Mouse (Mus musculus) lung, embryonic 14.5 days (tissue): ENCODE data around the gene Tnfrsf19. TPM values are rescaled to one million over a fixed set of nuclear protein-coding genes. Genes with fewer than 3 reads are reported as not detected.
A peak's percentile ranks its signal among the peaks of the same experiment; 100 is the strongest.

ENCODE experiments used
- ATAC-seq: fragments of 200-750 bp; cut with Nextera tagmentation; 2 replicates; pipeline ENCODE4 v1.8.0; 2017; ENCODE audit warnings: mild to moderate bottlenecking, moderate TSS enrichment, moderate library complexity; ENCODE audit not compliant: insufficient read depth
- DNase-seq: peaks from one replicate; pipeline ENCODE4 v3.0.0-alpha.2; 2015
- H3K27ac ChIP-seq: fragments of 300-500 bp; sonication (generic); 2 replicates; pipeline ENCODE4 v1.5.1; 2014; ENCODE audit warnings: low read depth, mild to moderate bottlenecking, moderate library complexity
- H3K27me3 ChIP-seq: fragments of 300-500 bp; sonication (generic); 2 replicates; pipeline ENCODE4 v1.6.1; 2014; ENCODE audit warnings: low read length, control low read depth; ENCODE audit not compliant: insufficient read depth
- H3K36me3 ChIP-seq: fragments of 300-500 bp; sonication (generic); 2 replicates; pipeline ENCODE4 v1.6.1; 2014; ENCODE audit warnings: control low read depth; ENCODE audit not compliant: insufficient read depth
- H3K4me1 ChIP-seq: fragments of 300-500 bp; sonication (generic); 2 replicates; pipeline ENCODE4 v1.6.1; 2014; ENCODE audit warnings: antibody characterized with exemption, control low read depth; ENCODE audit not compliant: insufficient read depth
- H3K4me2 ChIP-seq: fragments of 300-500 bp; sonication (generic); 2 replicates; pipeline ENCODE4 v1.6.1; 2014; ENCODE audit warnings: mild to moderate bottlenecking
- H3K4me3 ChIP-seq: fragments of 300-500 bp; sonication (generic); 2 replicates; pipeline ENCODE4 v1.5.1; 2014; ENCODE audit warnings: low read depth, low read length
- H3K9ac ChIP-seq: fragments of 300-500 bp; sonication (generic); 2 replicates; pipeline ENCODE4 v1.6.1; 2014
- H3K9me3 ChIP-seq: fragments of 300-500 bp; sonication (generic); 2 replicates; pipeline ENCODE4 v1.6.1; 2016; ENCODE audit warnings: low read depth, low read length, control low read depth
- CTCF ChIP-seq: IDR thresholded peaks from 2 replicates; pipeline ENCODE4 v1.5.1; 2016; ENCODE audit warnings: antibody characterized with exemption, low read depth
- WGBS: fragments of 180-500 bp; shearing (Covaris S2); extraction: QIAGEN DNeasy Blood & Tissue Kit; methylation state at CpG from one replicate; pipeline ENCODE4 v1.1.7; 2014; 5-methylcytosine and 5-hydroxymethylcytosine counted together
- polyA plus RNA-seq: library from polyadenylated mRNA; unstranded; fragments of >200 nt; fragmentation: Nextera tagmentation; extraction: Ambion mirVana; gene quantifications from 2 replicates; pipeline ENCODE4 v1.2.1, GENCODE M21; 2014

The Tnfrsf19 gene
- polyA plus RNA-seq, 1 experiment from 2014 or later = 159 TPM

DNA sequence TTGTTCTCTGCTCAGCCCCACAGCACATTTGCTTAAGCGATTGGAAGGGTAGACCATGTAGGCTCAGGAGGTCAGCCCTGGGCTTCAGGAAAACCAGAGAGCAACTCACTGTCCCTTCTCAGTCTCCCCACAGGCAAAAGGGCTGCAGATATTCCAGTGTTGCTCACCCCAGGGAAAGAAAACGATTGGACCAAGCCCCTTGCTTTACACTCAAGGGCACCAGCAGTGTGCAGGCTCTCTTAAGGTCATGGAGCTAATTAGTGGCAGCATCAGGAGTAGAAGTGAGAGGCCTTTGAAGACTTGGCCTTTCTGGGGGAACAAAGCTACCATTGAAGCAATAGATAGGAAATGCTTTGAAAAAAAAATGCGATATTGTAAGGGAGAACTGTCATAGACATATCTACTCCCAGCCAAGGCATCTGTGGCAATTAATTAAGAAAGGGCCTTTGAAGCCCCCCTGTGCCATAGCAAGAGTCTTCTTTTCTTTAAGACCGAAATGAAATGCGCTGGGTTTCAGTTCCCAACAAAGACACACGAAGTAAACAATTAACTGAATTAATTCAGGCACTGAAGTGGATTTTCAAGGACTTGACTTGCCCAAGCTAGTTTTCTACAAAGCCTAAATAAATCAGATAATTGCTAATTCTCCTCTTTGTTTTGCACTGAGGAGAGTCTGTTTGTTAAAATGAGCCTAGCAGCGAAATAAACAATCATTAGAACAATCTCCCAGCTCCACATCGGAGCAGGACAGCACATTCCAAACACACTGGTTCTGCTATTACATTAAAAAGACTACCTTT, 2.6 kb downstream of the Tnfrsf19 start:
- Histone ChIP-seq H3K27ac (peak overlapping the region; percentile 97), H3K27me3 (no peaks in the 10 kb centered on the region), H3K9me3 (no peaks in the 10 kb centered on the region), H3K4me2 (peak overlapping the region; percentile 75), H3K36me3 (no peaks in the 10 kb centered on the region), H3K9ac (peak overlapping the region; percentile 76), H3K4me3 (peak overlapping the region; percentile 46), H3K4me1 (peaks cover 22% of the 10 kb centered on the region)
- WGBS = 11% methylated on average over 8 of the region's 8 CpGs
- TF ChIP-seq CTCF = no peak
- peak; percentile 53 for DNase-seq
- no peak for ATAC-seq

DNA sequence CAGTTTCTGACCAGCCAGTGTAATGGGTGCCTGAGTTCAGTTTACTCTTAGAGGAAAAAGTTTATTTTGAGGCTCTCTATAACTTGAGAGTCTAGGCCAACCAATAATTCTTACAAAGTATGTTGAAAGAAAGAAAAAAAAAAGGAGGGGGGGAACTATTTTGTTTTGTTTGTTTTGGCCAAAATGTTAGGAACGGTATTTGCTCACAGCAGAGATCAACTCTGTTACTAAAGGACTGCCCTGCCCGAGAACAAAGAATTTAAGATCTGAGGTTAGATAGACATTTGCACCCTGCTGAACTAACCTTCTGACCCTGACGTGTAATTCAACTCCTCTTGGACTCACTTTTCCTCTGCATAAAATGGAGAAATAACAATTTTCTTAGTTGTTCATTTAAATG, 4.0 kb downstream of the Tnfrsf19 start:
- 40% methylated on average over 3 of the region's 3 CpGs for WGBS
- no peak for TF ChIP-seq CTCF
- no peaks in the 10 kb centered on the region for H3K9me3 ChIP-seq
- DNase-seq (peak; percentile 21), ATAC-seq (no peak)
- peaks cover 18% of the 10 kb centered on the region for H3K4me1 ChIP-seq
- no peak overlapping the region for H3K9ac ChIP-seq
- H3K27me3 ChIP-seq = no peaks in the 10 kb centered on the region
- H3K27ac ChIP-seq = no peak overlapping the region
- H3K36me3 ChIP-seq = no peaks in the 10 kb centered on the region
- peak overlapping the region; percentile 6 for H3K4me2 ChIP-seq
- no peak overlapping the region for H3K4me3 ChIP-seq

DNA sequence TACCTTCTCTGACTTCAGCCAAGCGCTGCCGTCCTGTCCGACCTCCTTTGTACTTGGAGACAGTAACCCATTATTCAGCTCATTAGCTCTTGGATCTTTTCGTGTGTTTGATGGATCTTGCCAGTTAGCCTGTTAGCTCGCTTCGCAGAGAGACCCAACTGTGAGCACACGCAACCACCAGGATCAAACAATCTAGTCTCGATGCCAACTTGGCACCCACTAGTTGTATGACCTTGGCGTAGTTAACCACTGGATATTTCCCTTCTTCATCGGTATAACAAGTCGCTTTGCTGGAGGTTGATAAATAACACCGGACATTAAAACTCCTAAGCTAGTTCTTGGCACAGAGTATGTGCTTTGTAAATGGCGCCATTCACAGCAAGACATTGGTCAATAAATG, 6.1 kb downstream of the Tnfrsf19 start:
- 71% methylated on average over 13 of the region's 13 CpGs for WGBS

DNA sequence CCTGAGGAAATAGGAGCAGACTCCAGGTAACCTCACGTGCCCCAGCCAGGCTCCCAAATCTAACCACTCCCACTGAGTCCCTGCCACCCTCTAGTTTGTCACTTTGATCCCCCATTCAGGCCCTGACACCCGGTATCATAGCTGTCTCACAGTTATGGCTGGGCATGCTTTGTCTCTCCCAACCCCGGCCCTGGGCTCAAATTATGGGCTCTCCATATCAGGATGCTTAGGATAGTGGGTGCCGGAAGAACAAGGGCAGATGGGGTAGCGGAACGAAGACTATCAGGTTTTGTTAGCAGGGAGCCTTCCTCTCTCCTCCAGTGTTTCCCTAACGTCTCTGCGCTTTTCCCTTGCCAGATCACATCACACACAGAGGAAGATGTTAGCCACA, 8.2 kb downstream of the Tnfrsf19 start:
- peak; percentile 49 for ATAC-seq
- H3K27ac ChIP-seq = peak overlapping the region; percentile 42; the same call in 1 of the 2 replicates

More for the DNA sequence above, 6.1 kb downstream of the Tnfrsf19 start:
- ATAC-seq (no peak), DNase-seq (no peak)
- Histone ChIP-seq H3K4me2 (peak overlapping the region; percentile 18), H3K9me3 (no peaks in the 10 kb centered on the region), H3K9ac (no peak overlapping the region), H3K27ac (no peak overlapping the region; the same call in 1 of the 2 replicates), H3K27me3 (no peaks in the 10 kb centered on the region), H3K4me3 (no peak overlapping the region), H3K36me3 (no peaks in the 10 kb centered on the region), H3K4me1 (peaks cover 14% of the 10 kb centered on the region)
- TF ChIP-seq CTCF = no peak

DNA sequence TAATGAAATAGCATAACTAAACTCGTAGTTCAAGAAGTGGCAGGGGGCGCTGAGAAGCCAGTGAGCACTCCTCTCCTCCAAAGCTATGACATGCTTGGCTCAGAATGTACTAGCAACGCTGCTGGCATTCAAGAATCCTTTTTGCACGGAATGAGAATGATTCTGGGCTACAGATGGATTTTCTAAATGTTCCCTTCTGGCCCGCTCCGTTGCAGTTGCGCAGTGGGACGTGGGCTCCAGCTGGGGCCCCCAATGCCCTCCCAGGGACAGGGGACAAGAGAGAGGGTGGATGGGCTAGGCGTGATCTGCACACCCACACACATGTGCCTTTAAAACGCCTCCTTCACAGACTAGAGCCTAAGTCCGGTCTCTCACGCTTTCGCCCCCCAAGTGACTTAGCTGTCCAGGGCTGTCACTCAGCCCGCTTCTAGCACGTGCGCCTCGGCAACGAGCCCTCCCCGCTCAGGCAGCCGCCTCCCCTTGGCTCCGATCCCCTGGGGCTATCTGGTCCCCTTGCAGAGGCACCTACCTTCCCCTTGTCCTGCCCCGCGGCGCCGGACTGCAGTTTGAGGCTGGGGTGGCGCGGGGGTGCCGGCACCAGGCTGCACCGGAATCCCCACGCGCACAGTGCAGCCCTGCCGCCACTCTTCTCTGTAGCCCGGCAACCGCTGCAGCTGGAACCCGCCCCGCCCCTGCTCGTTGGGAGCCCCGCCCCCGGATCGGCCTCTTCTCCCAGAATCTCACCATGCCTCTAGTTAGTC, 8.8 kb downstream of the Tnfrsf19 start:
- DNase-seq (peak; percentile 86), ATAC-seq (peak; percentile 94)
- peak; percentile 37; the same call in 1 of the 2 replicates for TF ChIP-seq CTCF
- H3K9me3 ChIP-seq = no peaks in the 10 kb centered on the region
- H3K9ac ChIP-seq = peak overlapping the region; percentile 58
- H3K27me3 ChIP-seq = no peaks in the 10 kb centered on the region
- WGBS = under 1% methylated on average over 39 of the region's 40 CpGs
- peak overlapping the region; percentile 94 for H3K4me2 ChIP-seq
- H3K4me1 ChIP-seq = peaks cover 26% of the 10 kb centered on the region
- peak overlapping the region; percentile 59 for H3K4me3 ChIP-seq
- no peaks in the 10 kb centered on the region for H3K36me3 ChIP-seq
- H3K27ac ChIP-seq = peak overlapping the region; percentile 37; the same call in 1 of the 2 replicates

More for the DNA sequence above, 8.2 kb downstream of the Tnfrsf19 start:
- H3K4me1 ChIP-seq = peaks cover 26% of the 10 kb centered on the region
- no peaks in the 10 kb centered on the region for H3K36me3 ChIP-seq
- H3K27me3 ChIP-seq = no peaks in the 10 kb centered on the region
- no peaks in the 10 kb centered on the region for H3K9me3 ChIP-seq
- H3K4me3 ChIP-seq = peak overlapping the region; percentile 59
- TF ChIP-seq CTCF = no peak
- no peak for DNase-seq
- H3K9ac ChIP-seq = peak overlapping the region; percentile 58
- WGBS = 25% methylated on average over 8 of the region's 8 CpGs
- H3K4me2 ChIP-seq = peak overlapping the region; percentile 94

DNA sequence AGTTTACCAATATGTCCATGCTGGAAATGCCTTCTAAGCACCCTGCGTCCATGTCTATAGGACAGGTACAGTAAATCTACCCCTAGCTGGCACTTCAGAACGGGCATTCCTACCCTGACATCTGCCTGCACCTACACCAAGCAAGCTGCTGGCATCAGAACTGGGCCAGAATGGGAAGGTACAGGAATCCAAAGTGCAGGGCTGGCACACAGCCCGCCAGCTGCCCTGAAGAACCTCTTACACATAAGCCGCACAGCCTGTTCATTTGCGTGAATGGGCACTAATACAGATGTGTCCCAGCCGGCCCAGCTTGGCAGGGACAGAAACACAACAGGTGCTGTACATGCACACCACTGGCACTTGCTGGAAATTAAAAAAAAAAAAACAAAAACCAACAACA, 15.9 kb downstream of the Tnfrsf19 start:
- Histone ChIP-seq H3K4me1 (peaks cover 13% of the 10 kb centered on the region), H3K9me3 (no peaks in the 10 kb centered on the region), H3K27me3 (no peaks in the 10 kb centered on the region), H3K4me3 (no peak overlapping the region), H3K9ac (no peak overlapping the region), H3K36me3 (peaks cover under 1% of the 10 kb centered on the region; the same call in 1 of the 2 replicates), H3K4me2 (no peak overlapping the region), H3K27ac (no peak overlapping the region)
- DNase-seq = no peak
- no peak for TF ChIP-seq CTCF
- 89% methylated on average over 6 of the region's 6 CpGs for WGBS
- no peak for ATAC-seq

DNA sequence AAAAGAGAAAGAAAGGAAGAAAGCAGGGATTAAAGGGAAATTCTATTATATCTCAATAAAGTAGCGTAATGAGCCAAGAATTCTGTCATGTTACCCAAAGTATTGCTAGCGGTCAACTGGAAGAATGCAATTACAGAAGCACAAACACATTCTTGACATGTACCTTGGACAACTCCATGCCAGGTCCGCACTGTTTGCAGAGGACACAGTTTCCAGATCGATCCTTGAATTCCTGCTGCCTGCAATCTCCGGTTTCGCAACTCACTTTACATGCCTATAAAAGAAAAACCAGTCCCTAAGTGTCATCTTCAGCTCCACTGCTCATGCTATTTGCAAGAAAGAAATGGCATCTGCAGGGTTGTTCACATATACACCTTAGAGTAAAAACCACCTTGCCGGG, 22.3 kb downstream of the Tnfrsf19 start:
- TF ChIP-seq CTCF = no peak
- DNase-seq (no peak), ATAC-seq (no peak)
- Histone ChIP-seq H3K27me3 (no peaks in the 10 kb centered on the region), H3K4me3 (no peak overlapping the region), H3K27ac (no peak overlapping the region), H3K9me3 (no peaks in the 10 kb centered on the region), H3K4me2 (no peak overlapping the region), H3K9ac (no peak overlapping the region), H3K36me3 (peaks cover 52% of the 10 kb centered on the region), H3K4me1 (no peaks in the 10 kb centered on the region; the same call in 1 of the 2 replicates)
- WGBS = 90% methylated on average over 7 of the region's 7 CpGs
